Mouse (Mus musculus): Measurements from ENCODE around the gene Krt2.

Krt2 gene

DNA sequence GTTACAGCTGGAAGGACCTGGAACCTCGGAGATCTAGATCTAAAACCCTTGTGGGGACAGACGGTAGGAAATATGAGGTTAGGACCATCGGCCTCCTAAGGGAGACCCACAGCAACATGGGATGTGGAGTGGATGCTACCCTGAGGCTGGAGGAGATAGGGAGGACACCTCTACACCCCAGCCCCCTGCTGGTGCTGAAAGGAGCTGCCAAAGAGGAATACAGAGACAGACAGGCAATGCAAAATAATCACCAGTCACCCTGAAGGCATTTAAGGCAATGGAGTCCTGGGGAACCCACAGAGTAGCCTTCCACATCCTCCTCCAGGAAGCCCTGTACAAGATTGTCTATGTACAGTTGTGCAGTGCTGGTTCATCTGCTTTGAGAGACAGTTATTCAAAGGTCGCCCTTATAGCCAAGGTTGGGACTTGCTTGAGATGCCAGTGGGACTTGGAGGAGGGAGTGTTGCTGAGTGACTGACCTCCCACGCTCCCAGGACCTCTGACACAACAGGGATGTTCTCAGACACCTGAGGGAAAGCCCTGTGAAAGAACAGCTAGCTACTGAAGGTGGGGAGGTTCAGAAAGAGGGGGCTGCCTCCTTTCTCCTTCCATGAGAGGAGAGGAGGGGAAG is 45.8 kb downstream of the Krt2 start:
- no peak for DNase-seq (ENCODE audit: low read depth)

DNA sequence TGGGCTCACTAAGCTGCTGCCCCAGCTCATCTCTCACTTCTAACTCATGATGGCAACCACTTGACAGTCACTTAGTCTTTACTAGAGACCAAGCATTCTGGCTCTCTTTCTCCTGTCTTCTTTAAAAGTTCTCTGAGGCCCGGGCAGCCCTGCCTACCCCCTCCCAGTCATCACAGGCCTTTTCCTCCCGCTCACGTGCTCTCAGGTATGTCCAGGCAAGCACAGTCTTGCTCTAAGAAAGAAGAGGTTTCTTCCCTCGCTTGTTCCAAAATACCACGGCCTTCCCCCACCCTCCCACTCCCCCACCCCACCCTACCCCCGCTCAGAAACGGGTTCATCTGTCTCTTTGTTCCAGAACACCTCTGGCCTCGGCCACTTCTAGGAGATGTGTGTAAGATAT is 47.7 kb downstream of the Krt2 start:
- DNase-seq (ENCODE audit: low read depth), result no peak

All from naive thymus-derived CD4-positive, alpha-beta T cell, adult 2 months (primary cell).